Comparison of ENCODE assay signal across 8 mouse cellular contexts in genomic region chr13:56103796-56104746, GRCm38 (mm10). TPM values are rescaled to one million over a fixed set of nuclear protein-coding genes. Genes with fewer than 3 reads are reported as not detected.
DNase-seq lines count a peak whose midpoint lies in the region; ATAC-seq lines count a peak whose summit lies in the region.

No protein-coding gene starts in this region.

- H3K27ac ChIP-seq in forebrain, embryonic 13.5 days, result peak overlapping the region; percentile 48
- no peak overlapping the region for H3K27ac ChIP-seq in forebrain, embryonic 10.5 days
- H3K27ac ChIP-seq in forebrain, embryonic 16.5 days (ENCODE audit: low read length), result no peak overlapping the region
- peak overlapping the region; percentile 86 for H3K27ac ChIP-seq in limb, embryonic 12.5 days

- ATAC-seq in forebrain, embryonic 13.5 days, result peak; percentile 51; the same call in 1 of the 2 replicates
- peak; percentile 64; the same call in 1 of the 2 replicates for ATAC-seq in forebrain, embryonic 16.5 days
- ATAC-seq in limb, embryonic 12.5 days (ENCODE audit: insufficient number of reproducible peaks, insufficient read depth, low FRiP score, low TSS enrichment, low read depth), result no peak
- ATAC-seq in megakaryocyte progenitor cell, adult 5-6 weeks (replicated peaks; ENCODE audit: poor library complexity), result no peak

- no peaks in the 10 kb centered on the region for H3K9me3 ChIP-seq in forebrain, embryonic 13.5 days (replicated peaks)
- no peaks in the 10 kb centered on the region for H3K9me3 ChIP-seq in forebrain, embryonic 10.5 days
- H3K9me3 ChIP-seq in forebrain, embryonic 16.5 days (ENCODE audit: control insufficient read depth, low read length), result no peaks in the 10 kb centered on the region
- H3K9me3 ChIP-seq in limb, embryonic 12.5 days, result no peaks in the 10 kb centered on the region

- WGBS in forebrain, embryonic 13.5 days, result 88% methylated on average over 26 of the region's 26 CpGs
- 93% methylated on average over 26 of the region's 26 CpGs for WGBS in forebrain, embryonic 10.5 days
- WGBS in forebrain, embryonic 16.5 days, result 82% methylated on average over 26 of the region's 26 CpGs
- WGBS in limb, embryonic 12.5 days, result 90% methylated on average over 26 of the region's 26 CpGs

- DNase-seq in forebrain, embryonic 10.5 days (ENCODE audit: extremely low spot score, low spot score), result no peak
- DNase-seq in brain, adult 2 months (ENCODE audit: low read depth, low spot score), result peak; percentile 77
- no peak for DNase-seq in adipocyte (ENCODE audit: low spot score)
- DNase-seq in kidney, postnatal 25 days, result no peak

- H3K27me3 ChIP-seq in forebrain, embryonic 13.5 days, result no peaks in the 10 kb centered on the region
- H3K27me3 ChIP-seq in forebrain, embryonic 10.5 days (ENCODE audit: poor library complexity, severe bottlenecking), result no peaks in the 10 kb centered on the region
- no peaks in the 10 kb centered on the region for H3K27me3 ChIP-seq in forebrain, embryonic 16.5 days (replicated peaks; ENCODE audit: control insufficient read depth, insufficient read depth, low read length)
- H3K27me3 ChIP-seq in limb, embryonic 12.5 days, result no peaks in the 10 kb centered on the region

- peaks cover 64% of the 10 kb centered on the region for H3K36me3 ChIP-seq in forebrain, embryonic 13.5 days (ENCODE audit: poor library complexity, severe bottlenecking)
- peaks cover 99% of the 10 kb centered on the region for H3K36me3 ChIP-seq in forebrain, embryonic 10.5 days (replicated peaks)
- 0 out of 2 replicates have a peak, but pooled peaks cover 4% of the 10 kb centered on the region for H3K36me3 ChIP-seq in forebrain, embryonic 16.5 days (ENCODE audit: control insufficient read depth, insufficient read depth)
- H3K36me3 ChIP-seq in limb, embryonic 12.5 days, result peaks cover 88% of the 10 kb centered on the region

- no peak overlapping the region for H3K4me2 ChIP-seq in forebrain, embryonic 13.5 days
- H3K4me2 ChIP-seq in forebrain, embryonic 16.5 days (ENCODE audit: low read length), result no peak overlapping the region
- H3K4me2 ChIP-seq in limb, embryonic 12.5 days, result no peak overlapping the region

- no peak overlapping the region for H3K4me3 ChIP-seq in forebrain, embryonic 13.5 days
- no peak overlapping the region for H3K4me3 ChIP-seq in forebrain, embryonic 10.5 days
- no peak overlapping the region for H3K4me3 ChIP-seq in forebrain, embryonic 16.5 days (replicated peaks; ENCODE audit: low read length)
- H3K4me3 ChIP-seq in limb, embryonic 12.5 days (replicated peaks), result no peak overlapping the region

- peaks cover 22% of the 10 kb centered on the region for H3K4me1 ChIP-seq in forebrain, embryonic 13.5 days
- peaks cover 5% of the 10 kb centered on the region for H3K4me1 ChIP-seq in forebrain, embryonic 10.5 days
- H3K4me1 ChIP-seq in forebrain, embryonic 16.5 days (replicated peaks; ENCODE audit: control insufficient read depth, insufficient read depth, low read length), result peaks cover 22% of the 10 kb centered on the region
- peaks cover 62% of the 10 kb centered on the region for H3K4me1 ChIP-seq in limb, embryonic 12.5 days (replicated peaks)

- H3K9ac ChIP-seq in forebrain, embryonic 13.5 days, result no peak overlapping the region
- H3K9ac ChIP-seq in forebrain, embryonic 16.5 days (replicated peaks; ENCODE audit: low read depth, low read length), result no peak overlapping the region
- H3K9ac ChIP-seq in limb, embryonic 12.5 days (replicated peaks), result peak overlapping the region; percentile 23; the same call in 1 of the 2 replicates

RNA-seq across cellular contexts. Expression of gene H2afy, which starts 32.1 kb away (rescaled TPM):
- polyA plus RNA-seq in forebrain, embryonic 13.5 days (2015; fragmentation: Nextera tagmentation; extraction: Ambion mirVana), result 545 and 548 TPM in 2 replicates
- 554 and 558 TPM in 2 replicates for polyA plus RNA-seq in forebrain, embryonic 10.5 days (2016; fragmentation: Nextera tagmentation; extraction: Ambion mirVana)
- 370 and 392 TPM in 2 replicates for polyA plus RNA-seq in forebrain, embryonic 16.5 days (2015; fragmentation: Nextera tagmentation; extraction: Ambion mirVana)
- 607 and 623 TPM in 2 replicates for polyA plus RNA-seq in limb, embryonic 12.5 days (2016; fragmentation: Nextera tagmentation; extraction: Ambion mirVana)
- 720 and 754 TPM in 2 replicates for total RNA-seq in megakaryocyte progenitor cell, adult 5-6 weeks (2015)
- 1,515 and 1,537 TPM in 2 replicates for total RNA-seq in megakaryocyte progenitor cell, adult 5-6 weeks (2017)

Comparison
In these comparisons a context has a peak if more than half of its experiments do, and no peak if none do; other contexts are left out.
1. H3K27ac ChIP-seq: peak in forebrain, embryonic 13.5 days (single experiment) and limb, embryonic 12.5 days (single experiment); none in forebrain, embryonic 10.5 days (single experiment) and forebrain, embryonic 16.5 days (single experiment).
2. ATAC-seq: peak in forebrain, embryonic 13.5 days (single experiment) and forebrain, embryonic 16.5 days (single experiment); none in limb, embryonic 12.5 days (single experiment) and megakaryocyte progenitor cell, adult 5-6 weeks (single experiment).